Mouse (Mus musculus): ENCODE results near the gene Saysd1. TPM values are rescaled to one million over a fixed set of nuclear protein-coding genes. Genes with fewer than 3 reads are reported as not detected.
"Not testable (repeated sequence)": the region's sequence is repeated elsewhere in the genome, so short reads cannot be mapped to it uniquely, and the experiment has no call there.

Saysd1 gene
- total and polyA plus RNA-seq, 3 experiments: 2.8 to 7.9 (median 2.8) TPM

DNA sequence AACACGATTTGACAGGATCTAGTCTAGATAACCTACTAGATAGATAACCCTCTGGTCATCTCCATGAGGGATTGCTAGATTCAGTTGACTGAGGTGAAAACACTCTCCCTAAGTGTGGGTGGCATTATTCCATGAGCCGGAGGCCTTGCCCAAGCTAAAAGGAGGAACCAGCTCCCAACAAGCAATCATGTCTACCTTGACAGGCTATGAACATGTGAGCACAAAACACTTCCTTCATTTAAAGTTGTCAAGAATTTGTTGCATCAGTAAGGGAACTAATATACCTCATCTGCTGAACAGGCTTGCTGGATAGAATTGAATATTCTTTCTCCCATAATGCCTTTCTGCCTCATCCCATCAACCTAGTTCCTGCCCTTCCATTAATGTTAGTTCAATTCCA lies 98.5 kb downstream of the Saysd1 start:
- DNase-seq (ENCODE audit: low spot score): no peak
- Histone ChIP-seq H3K27me3 (ENCODE audit: insufficient read depth, low read length) (peaks cover 10% of the 10 kb centered on the region), H3K4me1 (ENCODE audit: insufficient read depth, low read depth, low read length) (peaks cover 1% of the 10 kb centered on the region; the same call in 1 of the 2 replicates), H3K4me3 (ENCODE audit: low read depth, low read length) (no peak overlapping the region), H3K36me3 (replicated peaks) (no peaks in the 10 kb centered on the region), H3K9me3 (replicated peaks) (no peaks in the 10 kb centered on the region; the same call in 1 of the 2 replicates)
- no peak for ATAC-seq (ENCODE audit: extremely low read depth, insufficient number of reproducible peaks, low FRiP score, poor library complexity, severe bottlenecking)
- no peak for TF ChIP-seq POLR2AphosphoS5 (IDR thresholded peaks at IDR 0.05; ENCODE audit: insufficient replicate concordance, low read depth, low read length)
- TF ChIP-seq GATA2 (IDR thresholded peaks at IDR 0.05; ENCODE audit: borderline replicate concordance, low read depth, low read length): no peak
- no peak for TF ChIP-seq CTCF (IDR thresholded peaks at IDR 0.05; ENCODE audit: low read depth, low read length)
- no peak for TF ChIP-seq GATA1 (IDR thresholded peaks at IDR 0.05; ENCODE audit: borderline replicate concordance, low read length)
- TF ChIP-seq TAL1 (conservative IDR thresholded peaks at IDR 0.05; ENCODE audit: low read depth, low read length): no peak

DNA sequence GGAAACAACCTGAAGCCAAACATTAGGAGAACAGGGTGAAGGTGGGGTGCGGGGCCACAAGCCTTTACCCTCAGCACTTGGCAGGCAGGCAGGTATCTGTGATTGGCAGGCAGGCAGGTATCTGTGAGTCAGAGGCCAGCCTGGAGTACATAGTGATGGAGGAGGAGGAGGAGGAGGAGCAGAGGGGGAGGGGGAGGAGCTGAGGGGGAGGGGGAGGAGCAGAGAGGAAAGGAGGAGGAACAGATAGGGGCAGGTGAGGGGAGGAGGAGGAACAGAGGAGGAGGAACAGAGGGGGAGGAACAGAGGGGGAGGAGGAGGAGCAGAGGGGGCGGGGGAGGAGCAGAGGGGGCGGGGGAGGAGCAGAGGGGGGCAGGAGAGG lies 105.6 kb downstream of the Saysd1 start:
- Histone ChIP-seq H3K9me3 (replicated peaks) (no peaks in the 10 kb centered on the region), H3K27me3 (ENCODE audit: insufficient read depth, low read length) (peaks cover 7% of the 10 kb centered on the region), H3K36me3 (replicated peaks) (no peaks in the 10 kb centered on the region), H3K4me3 (ENCODE audit: low read depth, low read length) (no peak overlapping the region), H3K4me1 (ENCODE audit: insufficient read depth, low read depth, low read length) (peaks cover 4% of the 10 kb centered on the region; the same call in 1 of the 2 replicates)
- no peak for DNase-seq (ENCODE audit: low spot score)
- no peak for ATAC-seq (ENCODE audit: extremely low read depth, insufficient number of reproducible peaks, low FRiP score, poor library complexity, severe bottlenecking)
- TF ChIP-seq GATA2 (IDR thresholded peaks at IDR 0.05; ENCODE audit: borderline replicate concordance, low read depth, low read length): no peak
- no peak for TF ChIP-seq POLR2AphosphoS5 (IDR thresholded peaks at IDR 0.05; ENCODE audit: insufficient replicate concordance, low read depth, low read length)
- TF ChIP-seq TAL1 (conservative IDR thresholded peaks at IDR 0.05; ENCODE audit: low read depth, low read length): no peak
- TF ChIP-seq CTCF (IDR thresholded peaks at IDR 0.05; ENCODE audit: low read depth, low read length): no peak
- TF ChIP-seq GATA1 (IDR thresholded peaks at IDR 0.05; ENCODE audit: borderline replicate concordance, low read length): no peak

DNA sequence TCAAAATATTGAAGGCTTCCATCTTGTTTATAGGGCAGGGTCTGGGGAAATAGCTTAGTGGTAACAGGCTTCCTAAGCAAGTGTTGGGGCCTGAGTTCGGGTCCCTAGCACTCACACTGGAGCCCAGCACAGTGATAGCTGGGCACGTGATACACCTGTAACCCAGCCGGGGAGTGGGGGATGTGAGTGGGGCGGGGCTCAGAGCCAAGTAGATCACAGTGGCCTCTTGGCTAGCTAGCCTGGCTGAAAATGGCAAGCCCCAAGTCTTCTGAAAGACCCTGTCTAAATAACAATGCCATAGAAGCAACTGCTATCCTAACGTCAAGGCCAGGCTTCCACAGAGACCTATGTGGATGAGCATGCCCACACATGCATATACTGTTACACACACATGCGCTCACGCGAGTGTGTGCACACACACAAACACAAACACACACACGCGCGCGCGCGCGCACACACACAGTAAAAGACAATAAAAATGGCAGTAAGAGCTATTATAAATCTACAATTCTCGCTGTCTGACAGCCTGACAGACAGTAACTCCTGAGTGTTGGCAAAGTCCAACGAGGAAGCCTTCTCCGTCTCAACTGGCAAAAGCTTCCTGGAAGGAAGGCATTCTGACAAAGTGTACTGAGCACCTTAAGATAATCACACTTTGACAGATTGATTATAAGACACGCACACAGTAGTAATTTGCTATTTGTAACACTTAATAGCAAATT lies 106.2 kb downstream of the Saysd1 start:
- ATAC-seq (ENCODE audit: extremely low read depth, insufficient number of reproducible peaks, low FRiP score, poor library complexity, severe bottlenecking): no peak
- Histone ChIP-seq H3K4me3 (ENCODE audit: low read depth, low read length) (no peak overlapping the region), H3K9me3 (replicated peaks) (no peaks in the 10 kb centered on the region), H3K36me3 (replicated peaks) (no peaks in the 10 kb centered on the region), H3K4me1 (ENCODE audit: insufficient read depth, low read depth, low read length) (peaks cover 4% of the 10 kb centered on the region; the same call in 1 of the 2 replicates), H3K27me3 (ENCODE audit: insufficient read depth, low read length) (peaks cover 10% of the 10 kb centered on the region)
- no peak for DNase-seq (ENCODE audit: low spot score)
- TF ChIP-seq TAL1 (conservative IDR thresholded peaks at IDR 0.05; ENCODE audit: low read depth, low read length): no peak
- TF ChIP-seq GATA2 (IDR thresholded peaks at IDR 0.05; ENCODE audit: borderline replicate concordance, low read depth, low read length): no peak
- no peak for TF ChIP-seq CTCF (IDR thresholded peaks at IDR 0.05; ENCODE audit: low read depth, low read length)
- TF ChIP-seq POLR2AphosphoS5 (IDR thresholded peaks at IDR 0.05; ENCODE audit: insufficient replicate concordance, low read depth, low read length): no peak
- TF ChIP-seq GATA1 (IDR thresholded peaks at IDR 0.05; ENCODE audit: borderline replicate concordance, low read length): no peak

DNA sequence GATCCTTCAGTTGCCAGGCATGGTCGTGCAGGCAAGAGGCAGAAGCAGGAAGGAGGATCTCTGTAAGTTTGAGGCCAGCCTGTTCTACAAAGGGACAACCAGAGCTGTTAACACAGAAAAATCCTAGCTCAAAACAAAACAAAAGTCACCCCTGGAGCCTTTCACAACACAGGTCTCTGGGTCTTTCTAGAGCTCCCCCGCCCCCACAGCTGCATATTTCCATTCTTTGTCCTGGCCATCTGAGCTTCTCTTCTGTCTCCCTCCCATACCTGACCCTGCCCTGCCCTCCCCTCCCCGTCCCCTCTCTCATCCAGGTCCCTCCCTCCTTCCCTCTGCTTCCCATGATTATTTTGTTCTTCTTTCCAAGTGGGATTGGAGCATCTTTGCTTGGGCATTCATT lies 108.7 kb downstream of the Saysd1 start:
- DNase-seq (ENCODE audit: low spot score): no peak
- TF ChIP-seq GATA2 (IDR thresholded peaks at IDR 0.05; ENCODE audit: borderline replicate concordance, low read depth, low read length) (no peak), CTCF (IDR thresholded peaks at IDR 0.05; ENCODE audit: low read depth, low read length) (no peak), TAL1 (conservative IDR thresholded peaks at IDR 0.05; ENCODE audit: low read depth, low read length) (no peak), POLR2AphosphoS5 (IDR thresholded peaks at IDR 0.05; ENCODE audit: insufficient replicate concordance, low read depth, low read length) (no peak), GATA1 (IDR thresholded peaks at IDR 0.05; ENCODE audit: borderline replicate concordance, low read length) (no peak)
- Histone ChIP-seq H3K9me3 (replicated peaks) (no peaks in the 10 kb centered on the region), H3K27me3 (ENCODE audit: insufficient read depth, low read length) (peaks cover 9% of the 10 kb centered on the region), H3K4me1 (ENCODE audit: insufficient read depth, low read depth, low read length) (peaks cover 9% of the 10 kb centered on the region), H3K36me3 (replicated peaks) (no peaks in the 10 kb centered on the region), H3K4me3 (ENCODE audit: low read depth, low read length) (no peak overlapping the region)
- no peak for ATAC-seq (ENCODE audit: extremely low read depth, insufficient number of reproducible peaks, low FRiP score, poor library complexity, severe bottlenecking)

DNA sequence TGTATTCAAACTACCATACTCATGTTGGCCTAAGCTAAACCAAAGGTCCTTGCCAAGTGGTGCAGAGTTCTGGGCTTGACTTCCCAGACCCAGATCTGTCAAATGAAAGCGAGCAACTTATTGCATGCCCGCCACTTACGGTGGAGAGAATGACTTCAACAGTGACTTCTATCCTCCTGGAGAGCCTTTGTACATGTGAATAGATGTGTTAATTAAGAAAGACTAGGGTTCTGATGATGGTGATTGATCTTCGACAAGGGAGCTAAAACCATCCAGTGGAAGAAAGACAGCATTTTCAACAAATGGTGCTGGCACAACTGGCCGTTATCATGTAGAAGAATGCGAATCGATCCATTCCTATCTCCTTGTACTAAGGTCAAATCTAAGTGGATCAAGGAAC lies 110.9 kb downstream of the Saysd1 start:
- not testable (repeated sequence) for H3K4me3 ChIP-seq (ENCODE audit: low read depth, low read length); H3K9me3 ChIP-seq (replicated peaks); H3K36me3 ChIP-seq (replicated peaks); H3K27me3 ChIP-seq (ENCODE audit: insufficient read depth, low read length); ATAC-seq (ENCODE audit: extremely low read depth, insufficient number of reproducible peaks, low FRiP score, poor library complexity, severe bottlenecking); DNase-seq (ENCODE audit: low spot score)
- H3K4me1 ChIP-seq (ENCODE audit: insufficient read depth, low read depth, low read length): peaks cover 11% of the 10 kb centered on the region

Other genes starting within 250 kb of the Saysd1 start
- 85.9 and 90.4 TPM in 2 replicates for gene Gng2, start 160.9 kb downstream of the Saysd1 start, total RNA-seq (2014; fragmentation: Nextera tagmentation)
- 280 and 293 TPM in 2 replicates for gene Gng2, start 160.9 kb downstream of the Saysd1 start, total RNA-seq (2017)
- 3.4 and 4.3 TPM in 2 replicates for gene Gng2, start 160.9 kb downstream of the Saysd1 start, polyA plus RNA-seq (2012)
- 4.3 and 5.0 TPM in 2 replicates for gene Kcnk5, start 43.3 kb upstream of the Saysd1 start, total RNA-seq (2014; fragmentation: Nextera tagmentation)
- gene Kcnk5, start 43.3 kb upstream of the Saysd1 start, total RNA-seq (2017): 7.5 and 7.9 TPM in 2 replicates
- 12.1 and 12.5 TPM in 2 replicates for gene Kcnk5, start 43.3 kb upstream of the Saysd1 start, polyA plus RNA-seq (2012)
- gene Kcnk16, start 130.7 kb upstream of the Saysd1 start, total RNA-seq (2014; fragmentation: Nextera tagmentation): not detected in 2 replicates
- 0.12 and 0.16 TPM in 2 replicates for gene Kcnk16, start 130.7 kb upstream of the Saysd1 start, total RNA-seq (2017)
- gene Kcnk16, start 130.7 kb upstream of the Saysd1 start, polyA plus RNA-seq (2012): not detected in 2 replicates
- 18.5 and 26.8 TPM in 2 replicates for gene Nudt13, start 156.2 kb upstream of the Saysd1 start, total RNA-seq (2014; fragmentation: Nextera tagmentation)
- 7.4 TPM in 2 replicates for gene Nudt13, start 156.2 kb upstream of the Saysd1 start, total RNA-seq (2017)
- gene Nudt13, start 156.2 kb upstream of the Saysd1 start, polyA plus RNA-seq (2012): 1.4 and 1.6 TPM in 2 replicates
- 66.1 and 79.6 TPM in 2 replicates for gene Ecd, start 209.6 kb upstream of the Saysd1 start, total RNA-seq (2014; fragmentation: Nextera tagmentation)
- 62.5 and 63.9 TPM in 2 replicates for gene Ecd, start 209.6 kb upstream of the Saysd1 start, total RNA-seq (2017)
- gene Ecd, start 209.6 kb upstream of the Saysd1 start, polyA plus RNA-seq (2012): 56.6 and 58.0 TPM in 2 replicates
- gene Fam149b, start 209.6 kb upstream of the Saysd1 start, total RNA-seq (2014; fragmentation: Nextera tagmentation): 38.5 and 42.3 TPM in 2 replicates
- gene Fam149b, start 209.6 kb upstream of the Saysd1 start, total RNA-seq (2017): 27.4 and 29.9 TPM in 2 replicates
- gene Fam149b, start 209.6 kb upstream of the Saysd1 start, polyA plus RNA-seq (2012): 12.2 and 15.6 TPM in 2 replicates

Data from G1E (cell line).